Mouse (Mus musculus): ENCODE measurements around the gene Myod1.

The Myod1 gene

GRCm38 (mm10) chr7:46376172-46377007 lies at the start of gene Myod1:
Myod1 (plus strand) TSS chr7:46376474.
- no peak for DNase-seq

- no peak for DNase-seq
These were observed 48.4 kb upstream of the Myod1 start for GRCm38 (mm10) chr7:46327896-46328295.

DNA sequence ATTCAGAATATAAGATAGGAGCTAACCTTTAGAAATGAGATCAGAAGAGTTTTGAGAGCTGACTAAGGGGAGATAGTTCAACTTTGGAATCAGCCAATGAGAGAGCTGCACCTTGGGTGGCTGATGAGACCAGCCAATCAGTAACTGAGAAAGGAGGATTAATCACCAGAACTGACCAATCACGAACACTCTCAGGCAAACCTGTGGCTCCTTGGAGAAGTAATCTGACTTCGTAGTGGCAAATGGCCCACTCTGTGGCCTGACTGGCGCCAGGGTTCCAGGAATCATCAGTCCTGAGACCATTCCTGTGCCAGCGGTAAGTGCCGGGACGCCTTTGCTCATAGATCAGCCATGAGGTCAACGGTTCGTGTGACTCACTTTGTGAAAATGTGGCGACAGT lies 38.9 kb upstream of the Myod1 start:
- DNase-seq, result no peak

DNA sequence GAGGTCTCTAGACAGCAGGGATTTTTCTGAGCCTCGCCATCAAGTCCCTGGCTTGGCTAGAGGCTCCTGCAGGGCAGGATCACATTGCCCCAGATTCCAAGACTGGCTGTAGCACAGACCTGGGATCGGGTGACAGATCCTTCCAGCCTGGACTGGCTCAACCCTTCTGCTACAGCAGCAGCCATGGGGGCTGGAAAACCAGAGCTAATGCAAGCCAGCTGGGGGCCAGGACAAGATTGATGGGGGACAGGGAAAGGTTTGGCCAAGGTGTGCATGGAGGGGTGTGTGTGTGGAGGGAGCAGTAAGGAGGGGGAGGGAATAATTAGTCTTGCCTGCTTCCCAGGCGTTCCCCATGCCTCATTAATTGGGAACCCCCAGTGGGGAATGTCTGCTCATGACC lies 36.5 kb upstream of the Myod1 start:
- no peak for DNase-seq

DNA sequence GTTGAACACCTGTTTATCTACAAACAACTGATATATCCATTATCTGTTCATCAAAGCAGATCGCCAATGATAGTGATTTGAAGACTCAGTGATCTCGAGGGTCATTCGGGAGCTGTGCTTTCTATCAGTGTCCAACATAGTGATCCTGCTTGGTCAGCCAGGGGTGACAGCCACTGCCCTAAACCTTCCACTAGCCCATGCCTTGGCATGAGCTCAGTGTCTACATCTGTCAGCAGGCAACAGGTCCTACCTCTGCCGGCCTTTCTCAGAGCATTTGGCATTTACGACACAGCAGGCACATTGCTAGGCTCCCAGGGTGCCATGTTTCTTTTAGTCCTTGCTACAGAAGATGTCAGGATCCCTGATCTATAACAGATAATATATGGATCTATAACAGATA lies 36.0 kb upstream of the Myod1 start:
- DNase-seq, result no peak

GRCm38 (mm10) chr7:46341471-46341870 lies 34.8 kb upstream of the Myod1 start:
- no peak for DNase-seq

GRCm38 (mm10) chr7:46347692-46348091 lies 28.6 kb upstream of the Myod1 start:
- DNase-seq, result no peak

DNA sequence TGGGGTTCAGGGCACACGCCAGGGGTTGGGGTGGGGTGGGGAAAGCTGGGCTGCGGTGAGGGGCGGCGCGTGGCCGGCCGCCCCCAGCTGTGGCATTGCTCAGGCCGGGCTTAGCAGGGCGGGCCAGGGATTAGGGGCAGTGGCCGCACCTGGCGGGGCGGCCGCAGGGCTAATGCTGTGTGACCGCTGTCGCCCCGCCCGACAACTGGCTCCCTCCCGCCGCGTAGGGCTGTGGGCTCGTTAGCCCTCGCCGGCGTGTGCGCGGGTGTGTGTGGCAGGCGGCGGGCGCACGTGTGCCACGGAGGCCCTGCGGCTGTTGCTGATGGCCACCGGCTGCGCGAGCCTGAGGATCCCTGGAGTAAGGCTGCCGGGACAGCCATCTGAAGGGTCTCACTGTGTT lies 27.5 kb upstream of the Myod1 start:
- DNase-seq, result no peak

DNA sequence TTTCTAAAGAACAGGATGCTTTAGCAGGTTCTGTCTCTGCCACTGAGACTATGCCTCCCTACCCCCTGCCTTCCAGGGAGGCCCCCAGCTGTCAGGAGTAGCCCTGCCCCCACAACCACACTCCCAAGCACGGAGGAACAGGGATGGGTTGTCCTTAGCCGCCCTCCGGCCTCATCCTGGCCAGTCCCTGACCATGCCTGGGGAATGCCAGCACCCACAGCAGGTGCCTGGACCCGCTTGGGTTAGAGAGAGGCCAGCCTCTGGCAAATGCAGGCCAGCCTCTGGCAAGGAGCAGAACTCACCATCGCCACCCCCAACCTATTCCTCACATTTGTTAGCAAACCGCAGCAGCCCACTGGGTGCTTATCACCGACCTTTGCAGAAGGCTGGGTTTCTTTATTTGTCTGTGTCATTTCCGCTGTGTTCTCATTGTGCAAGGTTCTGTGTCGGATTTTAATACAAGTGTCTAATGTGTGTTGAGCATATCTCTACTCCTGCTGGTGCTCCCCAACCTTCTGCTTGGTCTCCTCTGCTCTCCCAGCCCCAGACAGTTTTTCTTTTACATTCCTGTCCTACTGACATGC lies 26.1 kb upstream of the Myod1 start:
- no peak for DNase-seq

- DNase-seq, result no peak
These were observed 23.5 kb upstream of the Myod1 start for GRCm38 (mm10) chr7:46352748-46353147.

DNA sequence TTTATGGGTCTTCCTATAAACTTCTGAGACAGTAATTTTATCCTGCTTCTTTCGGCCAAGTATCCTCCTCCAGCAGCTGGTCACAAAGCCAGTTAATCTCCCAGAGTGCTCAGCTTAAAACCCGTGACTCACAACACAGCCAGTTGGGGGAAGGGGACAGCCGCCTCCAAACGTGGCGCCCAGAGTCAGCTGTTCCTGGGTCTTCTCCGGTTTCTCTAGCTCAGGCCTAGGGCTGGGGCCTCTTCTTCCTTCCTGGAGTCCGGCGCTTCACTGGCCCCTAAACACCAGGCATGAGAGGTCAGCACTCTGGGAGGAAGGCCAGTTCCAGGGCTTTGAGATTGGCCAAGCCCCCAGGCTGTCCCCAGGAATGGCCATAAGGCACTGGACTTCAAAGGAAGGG lies 23.1 kb upstream of the Myod1 start:
- no peak for DNase-seq

GRCm38 (mm10) chr7:46353875-46354274 lies 22.4 kb upstream of the Myod1 start:
- no peak for DNase-seq

DNA sequence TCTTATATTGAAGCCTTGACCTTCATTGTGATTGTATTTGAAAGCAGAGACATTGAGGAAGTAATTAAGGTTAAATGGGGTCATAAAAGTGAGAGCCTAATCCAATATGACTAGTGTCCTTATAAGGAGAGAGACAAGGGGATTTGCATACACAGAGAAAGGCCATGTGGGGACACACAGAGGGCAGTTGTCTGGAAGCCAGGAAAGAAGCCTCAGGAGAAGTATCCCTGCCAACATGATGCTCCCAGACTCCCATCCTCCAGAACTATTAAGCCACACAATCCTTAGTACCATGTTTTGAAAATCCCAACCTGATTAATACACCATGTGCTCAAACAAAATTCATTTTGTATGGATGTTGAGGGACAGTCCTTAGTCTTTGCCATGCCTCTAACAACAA lies 14.5 kb upstream of the Myod1 start:
- DNase-seq, result no peak

- no peak for DNase-seq
These were observed 12.1 kb upstream of the Myod1 start for GRCm38 (mm10) chr7:46364154-46364553.

DNA sequence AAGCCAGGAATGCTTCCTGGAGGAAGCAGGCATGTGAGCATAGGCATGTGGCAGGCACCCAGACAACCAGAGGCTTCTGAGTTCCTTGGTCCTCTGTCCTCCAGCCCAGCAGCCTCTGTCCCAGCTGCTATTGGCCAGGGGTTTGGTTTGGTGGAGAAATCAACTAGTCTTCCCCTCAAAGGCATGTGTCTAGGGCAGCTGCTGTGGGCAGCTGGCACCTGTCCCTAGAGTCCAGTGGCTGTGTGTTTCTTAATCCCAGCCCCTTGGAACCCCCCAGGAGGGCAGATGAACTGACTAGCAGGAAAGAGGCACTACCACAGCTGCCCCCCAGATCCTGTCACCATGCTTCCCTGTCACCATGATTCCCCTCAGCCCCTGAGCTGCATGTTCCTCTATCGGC lies 10.5 kb upstream of the Myod1 start:
- no peak for DNase-seq

GRCm38 (mm10) chr7:46371104-46371503 lies 5.2 kb upstream of the Myod1 start:
- DNase-seq, result no peak

DNA sequence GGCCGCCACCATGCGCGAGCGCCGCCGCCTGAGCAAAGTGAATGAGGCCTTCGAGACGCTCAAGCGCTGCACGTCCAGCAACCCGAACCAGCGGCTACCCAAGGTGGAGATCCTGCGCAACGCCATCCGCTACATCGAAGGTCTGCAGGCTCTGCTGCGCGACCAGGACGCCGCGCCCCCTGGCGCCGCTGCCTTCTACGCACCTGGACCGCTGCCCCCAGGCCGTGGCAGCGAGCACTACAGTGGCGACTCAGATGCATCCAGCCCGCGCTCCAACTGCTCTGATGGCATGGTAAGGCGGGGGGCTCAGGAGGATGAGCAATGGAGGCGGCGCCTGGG lies 703 bp downstream of the Myod1 start:
- DNase-seq, result no peak

DNA sequence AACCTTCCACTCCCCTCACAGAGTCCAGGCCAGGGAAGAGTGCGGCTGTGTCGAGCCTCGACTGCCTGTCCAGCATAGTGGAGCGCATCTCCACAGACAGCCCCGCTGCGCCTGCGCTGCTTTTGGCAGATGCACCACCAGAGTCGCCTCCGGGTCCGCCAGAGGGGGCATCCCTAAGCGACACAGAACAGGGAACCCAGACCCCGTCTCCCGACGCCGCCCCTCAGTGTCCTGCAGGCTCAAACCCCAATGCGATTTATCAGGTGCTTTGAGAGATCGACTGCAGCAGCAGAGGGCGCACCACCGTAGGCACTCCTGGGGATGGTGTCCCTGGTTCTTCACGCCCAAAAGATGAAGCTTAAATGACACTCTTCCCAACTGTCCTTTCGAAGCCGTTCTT lies 1.8 kb downstream of the Myod1 start:
- DNase-seq, result no peak

DNA sequence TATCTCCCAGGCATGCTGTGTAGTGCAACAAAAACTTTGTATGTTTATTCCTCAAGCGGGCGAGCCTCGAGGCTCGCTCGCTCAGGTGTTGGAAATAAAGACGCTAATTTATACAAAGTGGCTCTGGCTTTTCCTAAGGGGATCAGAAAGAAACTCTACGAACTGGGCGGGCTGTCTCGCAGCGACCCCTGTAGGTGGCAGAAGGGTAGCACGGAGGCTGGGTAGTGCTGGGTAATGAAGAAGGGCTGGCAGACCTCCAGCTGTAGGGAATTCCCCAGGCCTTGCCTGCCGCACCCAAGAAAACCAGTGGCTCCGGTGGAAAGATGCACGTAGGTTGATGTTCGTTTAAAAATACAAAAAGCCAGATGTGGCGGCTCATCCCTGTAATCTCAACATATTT lies 2.7 kb downstream of the Myod1 start:
- peak; percentile 59 to 60 for DNase-seq

DNA sequence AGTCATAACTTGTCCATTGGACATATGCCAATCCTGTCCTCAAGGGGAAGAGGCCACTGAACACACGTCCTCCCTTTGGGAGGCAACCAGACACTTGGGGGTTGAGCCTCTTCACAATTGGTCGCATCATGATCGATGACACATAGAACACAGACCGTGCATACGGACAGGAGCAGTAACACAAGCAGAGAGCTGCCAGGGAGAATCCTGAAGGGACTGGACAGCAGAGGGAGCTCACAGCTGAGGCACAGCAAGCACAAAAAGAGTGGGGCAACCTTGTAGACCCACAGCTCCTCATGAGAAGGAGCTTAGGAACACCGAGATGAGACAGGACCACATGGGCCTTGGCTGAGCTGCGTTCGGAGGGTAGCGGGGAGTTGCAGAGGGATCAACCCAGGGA lies 4.4 kb downstream of the Myod1 start:
- DNase-seq, result no peak

GRCm38 (mm10) chr7:46387430-46387829 lies 11.2 kb downstream of the Myod1 start:
- no peak for DNase-seq

- DNase-seq, result no peak
These were observed 13.3 kb downstream of the Myod1 start for GRCm38 (mm10) chr7:46389456-46390085.

GRCm38 (mm10) chr7:46390226-46390625 lies 14.0 kb downstream of the Myod1 start:
- no peak for DNase-seq

GRCm38 (mm10) chr7:46391701-46392100 lies 15.4 kb downstream of the Myod1 start:
- DNase-seq, result no peak

Measured in lung, postnatal 4 days (tissue).